Mouse (Mus musculus): ENCODE results near the gene Tmigd1. TPM values are rescaled to one million over a fixed set of nuclear protein-coding genes. Genes with fewer than 3 reads are reported as not detected.
"Not testable (repeated sequence)": the region's sequence is repeated elsewhere in the genome, so short reads cannot be mapped to it uniquely, and the experiment has no call there.

Tmigd1 gene
- polyA plus RNA-seq, 1 experiment from 2014 or later, result not detected

GRCm38 (mm10) chr11:76928586-76928985, 26.6 kb downstream of the Tmigd1 start:
- H3K36me3 ChIP-seq (ENCODE audit: control insufficient read depth, insufficient read depth, low read length); ATAC-seq (ENCODE audit: insufficient number of reproducible peaks, low FRiP score, low TSS enrichment, low read depth); H3K4me2 ChIP-seq (ENCODE audit: low read depth, severe bottlenecking); DNase-seq (ENCODE audit: low spot score); H3K27ac ChIP-seq (replicated peaks; ENCODE audit: low read depth, low read length); H3K9me3 ChIP-seq (ENCODE audit: control insufficient read depth, low read length); H3K9ac ChIP-seq (ENCODE audit: low read length); H3K4me1 ChIP-seq (ENCODE audit: control insufficient read depth, insufficient read depth, low read length); H3K27me3 ChIP-seq (ENCODE audit: control insufficient read depth, insufficient read depth, low read length); H3K4me3 ChIP-seq (ENCODE audit: low read depth, low read length): not testable (repeated sequence)
- 89% methylated on average over 8 of the region's 8 CpGs for WGBS

DNA sequence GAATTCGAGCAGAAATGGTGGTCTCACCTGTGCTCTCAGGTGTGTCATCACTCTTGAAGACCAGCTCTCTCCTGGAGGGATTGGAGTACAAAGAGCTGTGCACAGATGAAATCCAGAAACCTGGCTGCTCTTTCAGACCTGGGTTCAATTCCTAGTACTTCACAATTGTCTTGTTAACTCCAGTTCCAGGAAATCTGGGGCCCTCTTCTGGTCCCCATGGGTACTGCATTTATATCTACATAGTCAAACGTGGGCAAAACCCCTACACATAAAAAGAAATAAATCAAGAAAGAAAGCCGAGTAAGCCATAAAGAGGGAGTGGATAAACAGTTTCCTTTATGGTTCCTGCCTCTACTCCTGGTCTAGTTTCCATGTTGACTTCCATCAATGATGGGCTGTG, 31.2 kb downstream of the Tmigd1 start:
- Histone ChIP-seq H3K9ac (ENCODE audit: low read length) (no peak overlapping the region), H3K4me1 (ENCODE audit: control insufficient read depth, insufficient read depth, low read length) (no peaks in the 10 kb centered on the region), H3K27ac (replicated peaks; ENCODE audit: low read depth, low read length) (no peak overlapping the region), H3K36me3 (ENCODE audit: control insufficient read depth, insufficient read depth, low read length) (no peaks in the 10 kb centered on the region), H3K4me2 (ENCODE audit: low read depth, severe bottlenecking) (no peak overlapping the region), H3K4me3 (ENCODE audit: low read depth, low read length) (no peak overlapping the region), H3K27me3 (ENCODE audit: control insufficient read depth, insufficient read depth, low read length) (no peaks in the 10 kb centered on the region), H3K9me3 (ENCODE audit: control insufficient read depth, low read length) (no peaks in the 10 kb centered on the region)
- DNase-seq (ENCODE audit: low spot score) (no peak), ATAC-seq (ENCODE audit: insufficient number of reproducible peaks, low FRiP score, low TSS enrichment, low read depth) (no peak)
- WGBS, result 71% methylated on average over 3 of the region's 3 CpGs

GRCm38 (mm10) chr11:76936578-76936977, 34.6 kb downstream of the Tmigd1 start:
- no peak overlapping the region for H3K4me2 ChIP-seq (ENCODE audit: low read depth, severe bottlenecking)
- WGBS, result 85% methylated on average over 5 of the region's 5 CpGs

GRCm38 (mm10) chr11:76944839-76945238, 42.9 kb downstream of the Tmigd1 start:
- Histone ChIP-seq H3K4me2 (ENCODE audit: low read depth, severe bottlenecking) (peak overlapping the region; percentile 52), H3K4me3 (ENCODE audit: low read depth, low read length) (peak overlapping the region; percentile 83), H3K9ac (ENCODE audit: low read length) (peak overlapping the region; percentile 87), H3K9me3 (ENCODE audit: control insufficient read depth, low read length) (no peaks in the 10 kb centered on the region), H3K27me3 (ENCODE audit: control insufficient read depth, insufficient read depth, low read length) (no peaks in the 10 kb centered on the region), H3K4me1 (ENCODE audit: control insufficient read depth, insufficient read depth, low read length) (no peaks in the 10 kb centered on the region), H3K36me3 (ENCODE audit: control insufficient read depth, insufficient read depth, low read length) (no peaks in the 10 kb centered on the region), H3K27ac (replicated peaks; ENCODE audit: low read depth, low read length) (peak overlapping the region; percentile 78; the same call in 1 of the 2 replicates)
- no peak for DNase-seq (ENCODE audit: low spot score)
- 75% methylated on average over 6 of the region's 6 CpGs for WGBS
- ATAC-seq (ENCODE audit: insufficient number of reproducible peaks, low FRiP score, low TSS enrichment, low read depth), result no peak

More at GRCm38 (mm10) chr11:76936578-76936977, 34.6 kb downstream of the Tmigd1 start:
- Histone ChIP-seq H3K27me3 (ENCODE audit: control insufficient read depth, insufficient read depth, low read length) (no peaks in the 10 kb centered on the region), H3K9ac (ENCODE audit: low read length) (no peak overlapping the region), H3K9me3 (ENCODE audit: control insufficient read depth, low read length) (no peaks in the 10 kb centered on the region), H3K27ac (replicated peaks; ENCODE audit: low read depth, low read length) (no peak overlapping the region), H3K4me1 (ENCODE audit: control insufficient read depth, insufficient read depth, low read length) (no peaks in the 10 kb centered on the region), H3K36me3 (ENCODE audit: control insufficient read depth, insufficient read depth, low read length) (no peaks in the 10 kb centered on the region), H3K4me3 (ENCODE audit: low read depth, low read length) (no peak overlapping the region)
- DNase-seq (ENCODE audit: low spot score), result no peak
- no peak for ATAC-seq (ENCODE audit: insufficient number of reproducible peaks, low FRiP score, low TSS enrichment, low read depth)

DNA sequence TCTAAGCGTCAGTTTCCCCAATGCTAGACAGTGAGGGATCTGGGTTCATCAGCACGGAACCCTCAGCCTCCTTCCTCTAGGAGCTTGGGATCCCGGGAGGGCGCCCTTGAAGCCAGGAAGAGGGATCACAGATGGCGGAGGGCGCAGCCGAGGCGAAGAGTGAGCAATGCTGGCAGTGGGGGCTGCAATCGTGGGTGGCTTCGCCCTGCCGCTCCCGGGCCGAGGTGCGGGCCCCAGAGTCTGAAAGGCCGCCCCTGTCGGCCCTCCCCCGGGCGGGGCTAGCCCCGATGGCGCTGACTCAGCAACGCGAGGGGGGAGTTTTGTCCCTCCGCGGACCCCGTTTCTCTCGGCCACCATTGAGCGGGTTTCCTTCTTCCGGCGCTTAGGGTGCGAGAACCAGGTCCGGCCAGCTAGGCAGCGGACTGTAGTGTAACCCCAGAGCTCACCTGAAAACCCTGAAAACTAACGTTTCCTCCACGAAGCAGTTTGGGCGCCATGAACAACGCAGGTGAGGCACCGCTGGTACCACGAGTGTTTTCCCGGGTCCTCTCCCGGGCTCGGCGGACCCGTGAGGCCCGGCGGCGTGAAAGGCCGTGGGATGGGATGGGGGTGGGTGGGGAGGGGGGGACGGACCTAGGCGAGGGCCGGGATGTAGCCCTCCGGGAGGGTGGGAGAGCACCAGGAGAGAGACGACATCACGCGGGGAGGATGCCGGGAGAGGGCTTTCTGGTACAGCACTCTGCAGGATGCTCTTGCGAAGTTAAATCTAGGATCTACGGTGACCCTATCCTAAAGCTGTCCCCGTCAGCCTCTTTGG, 43.6 kb downstream of the Tmigd1 start:
- Histone ChIP-seq H3K9me3 (ENCODE audit: control insufficient read depth, low read length) (no peaks in the 10 kb centered on the region), H3K9ac (ENCODE audit: low read length) (peak overlapping the region; percentile 87), H3K27ac (replicated peaks; ENCODE audit: low read depth, low read length) (peak overlapping the region; percentile 78), H3K4me2 (ENCODE audit: low read depth, severe bottlenecking) (peak overlapping the region; percentile 52), H3K27me3 (ENCODE audit: control insufficient read depth, insufficient read depth, low read length) (no peaks in the 10 kb centered on the region), H3K36me3 (ENCODE audit: control insufficient read depth, insufficient read depth, low read length) (no peaks in the 10 kb centered on the region), H3K4me1 (ENCODE audit: control insufficient read depth, insufficient read depth, low read length) (no peaks in the 10 kb centered on the region), H3K4me3 (ENCODE audit: low read depth, low read length) (peak overlapping the region; percentile 83)
- DNase-seq (ENCODE audit: low spot score), result peak; percentile 97
- ATAC-seq (ENCODE audit: insufficient number of reproducible peaks, low FRiP score, low TSS enrichment, low read depth), result peak; percentile 85
- WGBS, result under 1% methylated on average over 53 of the region's 58 CpGs

DNA sequence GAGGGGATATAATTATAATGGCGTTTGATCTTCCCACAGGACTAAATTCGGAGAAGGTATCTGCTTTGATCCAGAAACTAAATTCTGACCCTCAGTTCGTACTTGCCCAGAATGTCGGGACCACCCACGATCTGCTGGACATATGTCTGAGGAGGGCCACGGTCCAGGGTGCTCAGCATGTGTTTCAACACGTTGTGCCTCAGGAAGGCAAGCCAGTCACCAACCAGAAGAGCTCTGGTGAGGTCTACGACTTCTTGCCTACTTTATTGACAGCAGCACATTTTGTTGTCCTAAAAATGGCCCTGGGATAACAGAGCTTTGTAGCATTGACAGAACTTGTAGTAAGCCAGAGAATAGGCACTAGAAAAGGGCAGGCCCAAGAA, 44.2 kb downstream of the Tmigd1 start:
- no peak for ATAC-seq (ENCODE audit: insufficient number of reproducible peaks, low FRiP score, low TSS enrichment, low read depth)
- Histone ChIP-seq H3K4me1 (ENCODE audit: control insufficient read depth, insufficient read depth, low read length) (no peaks in the 10 kb centered on the region), H3K27ac (replicated peaks; ENCODE audit: low read depth, low read length) (no peak overlapping the region), H3K4me3 (ENCODE audit: low read depth, low read length) (peak overlapping the region; percentile 83), H3K9ac (ENCODE audit: low read length) (peak overlapping the region; percentile 87), H3K36me3 (ENCODE audit: control insufficient read depth, insufficient read depth, low read length) (no peaks in the 10 kb centered on the region), H3K4me2 (ENCODE audit: low read depth, severe bottlenecking) (peak overlapping the region; percentile 52), H3K27me3 (ENCODE audit: control insufficient read depth, insufficient read depth, low read length) (no peaks in the 10 kb centered on the region), H3K9me3 (ENCODE audit: control insufficient read depth, low read length) (no peaks in the 10 kb centered on the region)
- DNase-seq (ENCODE audit: low spot score), result peak; percentile 40
- WGBS, result 1% methylated on average over 8 of the region's 8 CpGs

- no peak overlapping the region for H3K4me2 ChIP-seq (ENCODE audit: low read depth, severe bottlenecking)
- no peak overlapping the region for H3K27ac ChIP-seq (replicated peaks; ENCODE audit: low read depth, low read length)
- H3K36me3 ChIP-seq (ENCODE audit: control insufficient read depth, insufficient read depth, low read length), result peaks cover 9% of the 10 kb centered on the region; the same call in 1 of the 2 replicates
- no peak overlapping the region for H3K9ac ChIP-seq (ENCODE audit: low read length)
- no peak for DNase-seq (ENCODE audit: low spot score)
- no peaks in the 10 kb centered on the region for H3K4me1 ChIP-seq (ENCODE audit: control insufficient read depth, insufficient read depth, low read length)
- H3K9me3 ChIP-seq (ENCODE audit: control insufficient read depth, low read length), result no peaks in the 10 kb centered on the region
- H3K27me3 ChIP-seq (ENCODE audit: control insufficient read depth, insufficient read depth, low read length), result no peaks in the 10 kb centered on the region
- H3K4me3 ChIP-seq (ENCODE audit: low read depth, low read length), result no peak overlapping the region
- no peak for ATAC-seq (ENCODE audit: insufficient number of reproducible peaks, low FRiP score, low TSS enrichment, low read depth)
- 94% methylated on average over 2 of the region's 2 CpGs for WGBS
These were observed 51.6 kb downstream of the Tmigd1 start for GRCm38 (mm10) chr11:76953536-76953935.

GRCm38 (mm10) chr11:76965703-76966102, 63.7 kb downstream of the Tmigd1 start:
- Histone ChIP-seq H3K27ac (replicated peaks; ENCODE audit: low read depth, low read length) (no peak overlapping the region), H3K4me1 (ENCODE audit: control insufficient read depth, insufficient read depth, low read length) (no peaks in the 10 kb centered on the region), H3K36me3 (ENCODE audit: control insufficient read depth, insufficient read depth, low read length) (peaks cover 7% of the 10 kb centered on the region; the same call in 1 of the 2 replicates), H3K4me3 (ENCODE audit: low read depth, low read length) (no peak overlapping the region), H3K4me2 (ENCODE audit: low read depth, severe bottlenecking) (no peak overlapping the region), H3K9me3 (ENCODE audit: control insufficient read depth, low read length) (no peaks in the 10 kb centered on the region), H3K27me3 (ENCODE audit: control insufficient read depth, insufficient read depth, low read length) (no peaks in the 10 kb centered on the region), H3K9ac (ENCODE audit: low read length) (no peak overlapping the region)
- ATAC-seq (ENCODE audit: insufficient number of reproducible peaks, low FRiP score, low TSS enrichment, low read depth) (no peak), DNase-seq (ENCODE audit: low spot score) (no peak)
- 95% methylated on average over 3 of the region's 3 CpGs for WGBS
